Mouse (Mus musculus) stomach, postnatal 0 days (tissue): ENCODE data around the gene Tnrc18. TPM values are rescaled to one million over a fixed set of nuclear protein-coding genes. Genes with fewer than 3 reads are reported as not detected.

Source experiments
- ATAC-seq: fragments of 200-750 bp; cut with Nextera tagmentation; 2 replicates; pipeline ENCODE4 v1.8.0; 2017; ENCODE audit not compliant: low FRiP score, low TSS enrichment
- DNase-seq: peaks from one replicate; pipeline ENCODE4 v3.0.0-alpha.2; 2016; ENCODE audit warnings: low spot score
- H3K27ac ChIP-seq: fragments of 300-500 bp; sonication (generic); replicated peaks from 2 replicates; pipeline ENCODE4 v1.5.1; 2014; ENCODE audit warnings: mild to moderate bottlenecking, control low read depth
- H3K27me3 ChIP-seq: fragments of 300-500 bp; sonication (generic); 2 replicates; pipeline ENCODE4 v1.6.1; 2014; ENCODE audit warnings: low read length; ENCODE audit not compliant: control insufficient read depth, insufficient read depth
- H3K36me3 ChIP-seq: fragments of 300-500 bp; sonication (generic); 2 replicates; pipeline ENCODE4 v1.6.1; 2014; ENCODE audit warnings: low read length, mixed read lengths; ENCODE audit not compliant: control insufficient read depth, insufficient read depth
- H3K4me1 ChIP-seq: fragments of 300-500 bp; sonication (generic); replicated peaks from 2 replicates; pipeline ENCODE4 v1.6.1; 2014; ENCODE audit warnings: antibody characterized with exemption; ENCODE audit not compliant: control insufficient read depth, insufficient read depth
- H3K4me2 ChIP-seq: fragments of 300-500 bp; sonication (generic); replicated peaks from 2 replicates; pipeline ENCODE4 v1.6.1; 2014; ENCODE audit warnings: low read depth, mild to moderate bottlenecking, control low read depth, moderate library complexity
- H3K4me3 ChIP-seq: fragments of 300-500 bp; sonication (generic); 2 replicates; pipeline ENCODE4 v1.5.1; 2014; ENCODE audit warnings: low read depth, low read length, control low read depth
- H3K9ac ChIP-seq: fragments of 300-500 bp; sonication (generic); 2 replicates; pipeline ENCODE4 v1.6.1; 2014; ENCODE audit warnings: mild to moderate bottlenecking, low read length, control low read depth, mixed read lengths
- H3K9me3 ChIP-seq: fragments of 300-500 bp; sonication (generic); 2 replicates; pipeline ENCODE4 v1.6.1; 2016; ENCODE audit warnings: low read length; ENCODE audit not compliant: control insufficient read depth
- CTCF ChIP-seq: IDR thresholded peaks from 2 replicates; pipeline ENCODE4 v1.5.1; 2016; ENCODE audit warnings: antibody characterized with exemption, low read depth, mild to moderate bottlenecking, moderate library complexity
- EP300 ChIP-seq: optimal IDR thresholded peaks from 2 replicates; pipeline ENCODE3; 2016; ENCODE audit warnings: antibody characterized with exemption
- WGBS: fragments of 180-500 bp; shearing (Covaris S2); extraction: QIAGEN DNeasy Blood & Tissue Kit; methylation state at CpG from one replicate; pipeline ENCODE4 v1.1.7; 2014; 5-methylcytosine and 5-hydroxymethylcytosine counted together
- polyA plus RNA-seq: library from polyadenylated mRNA; unstranded; fragments of >200 nt; fragmentation: Nextera tagmentation; extraction: Ambion mirVana; gene quantifications from 2 replicates; pipeline ENCODE4 v1.2.1, GENCODE M21; 2015

Tnrc18 gene
- polyA plus RNA-seq, 1 experiment from 2014 or later = 12.5 TPM

DNA sequence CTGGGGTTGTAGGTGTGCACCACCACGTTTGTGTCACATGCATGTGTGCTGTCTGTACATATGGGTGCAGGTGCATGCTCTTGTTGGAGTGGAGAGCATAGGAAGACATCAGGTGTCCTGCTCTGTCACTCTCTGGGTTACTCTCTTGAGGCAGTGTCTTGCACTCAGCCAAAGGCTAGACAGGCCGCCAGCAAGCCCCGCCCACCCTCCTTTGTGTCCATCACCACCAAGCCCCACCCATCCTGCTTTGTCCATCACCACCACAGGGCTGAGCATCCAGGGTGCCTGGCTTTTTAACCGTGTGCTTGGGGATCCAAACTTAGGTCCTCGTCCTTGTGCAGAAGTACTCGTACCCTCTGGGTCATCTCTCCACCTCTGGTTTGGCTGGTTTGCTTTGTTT lies 121.2 kb downstream of the Tnrc18 start:
- TF ChIP-seq CTCF (no peak), EP300 (no peak)
- no peak overlapping the region for H3K27ac ChIP-seq

DNA sequence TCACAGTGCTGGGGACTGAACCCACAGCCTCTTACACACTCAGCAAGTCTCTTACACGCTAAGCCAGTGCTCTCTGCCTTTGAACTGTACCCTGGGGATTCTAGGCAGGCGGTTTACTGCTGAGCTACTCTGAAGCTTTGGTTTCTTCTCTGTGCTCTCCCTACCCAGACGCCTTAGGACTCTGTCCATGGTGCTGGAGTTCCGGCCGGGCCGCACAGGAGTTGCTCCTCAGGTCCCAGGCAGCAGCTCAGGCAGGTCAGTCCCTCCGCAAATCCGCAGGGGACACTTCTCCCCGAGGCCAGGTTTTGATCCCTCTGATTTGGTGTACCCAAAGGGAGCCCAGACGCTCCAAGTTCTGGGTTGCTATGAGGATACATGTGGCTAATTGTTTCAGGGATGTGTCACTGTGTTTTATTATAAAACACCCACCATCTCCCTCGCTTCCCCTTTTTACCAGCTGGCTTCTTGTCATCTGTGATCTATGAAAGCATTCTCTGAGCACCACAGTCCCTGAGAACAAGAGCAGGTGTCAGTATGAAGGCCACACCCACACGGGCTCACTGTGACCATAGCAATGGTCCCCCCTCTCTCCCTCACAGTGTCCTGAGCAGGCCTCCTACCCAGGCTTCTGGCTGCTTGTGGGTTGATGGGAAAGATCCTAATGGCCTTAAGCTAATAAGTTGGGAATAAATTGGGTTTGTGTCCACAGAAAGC lies 122.7 kb downstream of the Tnrc18 start:
- Histone ChIP-seq H3K4me1 (no peaks in the 10 kb centered on the region), H3K27me3 (no peaks in the 10 kb centered on the region), H3K27ac (no peak overlapping the region), H3K36me3 (no peaks in the 10 kb centered on the region), H3K9me3 (no peaks in the 10 kb centered on the region), H3K4me2 (no peak overlapping the region), H3K9ac (no peak overlapping the region), H3K4me3 (no peak overlapping the region)
- 12% methylated on average over 12 of the region's 12 CpGs for WGBS
- peak; percentile 48; the same call in 1 of the 2 replicates for ATAC-seq
- DNase-seq = peak; percentile 75
- TF ChIP-seq CTCF (no peak), EP300 (no peak)

More for the DNA sequence above, 121.2 kb downstream of the Tnrc18 start:
- Histone ChIP-seq H3K4me3 (no peak overlapping the region), H3K9ac (no peak overlapping the region), H3K36me3 (no peaks in the 10 kb centered on the region), H3K4me2 (no peak overlapping the region), H3K27me3 (no peaks in the 10 kb centered on the region), H3K9me3 (no peaks in the 10 kb centered on the region), H3K4me1 (no peaks in the 10 kb centered on the region)
- DNase-seq (no peak), ATAC-seq (no peak)
- 36% methylated on average over 6 of the region's 6 CpGs for WGBS

DNA sequence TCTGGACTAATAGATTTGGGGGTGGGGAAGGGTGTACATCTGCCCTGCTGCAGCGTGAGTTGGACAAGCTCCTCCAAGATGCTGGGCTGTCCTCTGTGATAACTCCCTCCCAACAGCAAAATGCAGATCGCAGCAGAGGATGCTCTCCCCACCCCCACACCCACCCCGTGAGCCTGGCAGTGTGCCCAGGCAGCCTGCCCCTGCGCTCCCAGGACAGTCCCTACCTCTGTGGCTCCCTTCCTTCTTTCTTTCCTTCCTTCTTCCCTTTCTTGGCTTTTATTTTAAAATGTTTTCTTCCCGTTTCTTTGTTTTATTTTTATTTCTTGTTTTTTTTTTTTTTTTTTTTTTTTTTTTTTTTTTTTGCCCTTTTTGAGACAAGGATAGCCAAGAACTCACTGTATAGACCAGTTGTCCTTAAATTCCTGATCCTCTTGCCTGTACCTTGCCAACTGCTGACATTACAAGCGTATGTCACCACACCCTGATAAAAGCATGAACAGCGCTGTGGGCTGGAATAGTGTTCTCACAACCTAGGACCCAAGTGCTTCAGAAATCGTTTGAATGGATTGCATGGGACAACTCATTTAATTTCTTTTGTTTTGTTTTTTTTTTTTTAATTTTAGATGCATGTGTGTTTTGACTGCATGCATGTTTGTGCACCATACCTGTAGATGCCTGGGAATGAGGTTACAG lies 123.6 kb downstream of the Tnrc18 start:
- TF ChIP-seq EP300 (no peak), CTCF (no peak)
- H3K4me3 ChIP-seq = no peak overlapping the region
- DNase-seq = no peak
- no peak overlapping the region for H3K4me2 ChIP-seq
- no peaks in the 10 kb centered on the region for H3K9me3 ChIP-seq
- H3K27ac ChIP-seq = no peak overlapping the region
- H3K36me3 ChIP-seq = no peaks in the 10 kb centered on the region
- H3K9ac ChIP-seq = no peak overlapping the region
- H3K27me3 ChIP-seq = no peaks in the 10 kb centered on the region
- 43% methylated on average over 8 of the region's 8 CpGs for WGBS
- no peaks in the 10 kb centered on the region for H3K4me1 ChIP-seq
- no peak for ATAC-seq

DNA sequence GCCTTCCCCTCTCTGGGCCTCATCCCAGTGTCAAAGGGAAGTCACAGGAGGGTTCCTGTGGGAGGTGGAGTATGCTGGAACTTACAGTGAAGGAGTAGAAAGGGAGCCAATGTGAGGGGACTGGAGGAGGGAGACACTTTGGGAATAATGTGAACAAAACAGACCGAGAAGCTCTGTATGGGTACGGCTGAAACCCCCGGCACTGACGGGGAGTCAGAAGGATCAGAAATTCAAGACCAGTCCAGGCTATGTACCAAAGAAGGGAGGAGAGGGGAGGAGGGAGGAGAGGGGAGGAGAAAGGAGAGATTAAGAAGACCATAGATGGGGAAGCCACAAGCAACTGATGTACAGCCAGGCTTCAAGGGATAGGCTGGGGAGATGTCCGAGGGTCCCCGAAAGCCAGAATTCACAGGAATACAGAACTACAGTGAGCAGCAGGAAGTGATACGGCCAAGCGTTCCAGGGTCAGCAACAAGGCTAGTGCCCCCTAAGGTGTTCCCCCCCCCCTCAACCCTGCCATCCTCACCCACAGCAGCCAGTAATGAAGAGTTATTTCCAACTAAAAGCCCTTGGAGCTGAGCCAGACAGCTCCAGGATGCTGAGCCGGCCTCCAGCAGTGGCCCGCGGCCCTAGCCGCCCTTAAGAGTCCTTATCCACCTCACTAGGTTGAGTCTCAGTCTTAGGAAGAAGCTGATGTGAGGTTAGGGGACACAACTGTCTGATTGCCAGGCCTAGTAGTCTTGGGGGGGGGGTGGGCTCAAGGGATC lies 124.3 kb downstream of the Tnrc18 start:
- H3K27me3 ChIP-seq = no peaks in the 10 kb centered on the region
- ATAC-seq = no peak
- H3K36me3 ChIP-seq = no peaks in the 10 kb centered on the region
- H3K4me2 ChIP-seq = no peak overlapping the region
- 74% methylated on average over 12 of the region's 12 CpGs for WGBS
- no peak for DNase-seq
- no peak overlapping the region for H3K27ac ChIP-seq
- H3K9ac ChIP-seq = no peak overlapping the region
- no peaks in the 10 kb centered on the region for H3K9me3 ChIP-seq
- TF ChIP-seq CTCF (no peak), EP300 (no peak)
- H3K4me1 ChIP-seq = no peaks in the 10 kb centered on the region
- no peak overlapping the region for H3K4me3 ChIP-seq

DNA sequence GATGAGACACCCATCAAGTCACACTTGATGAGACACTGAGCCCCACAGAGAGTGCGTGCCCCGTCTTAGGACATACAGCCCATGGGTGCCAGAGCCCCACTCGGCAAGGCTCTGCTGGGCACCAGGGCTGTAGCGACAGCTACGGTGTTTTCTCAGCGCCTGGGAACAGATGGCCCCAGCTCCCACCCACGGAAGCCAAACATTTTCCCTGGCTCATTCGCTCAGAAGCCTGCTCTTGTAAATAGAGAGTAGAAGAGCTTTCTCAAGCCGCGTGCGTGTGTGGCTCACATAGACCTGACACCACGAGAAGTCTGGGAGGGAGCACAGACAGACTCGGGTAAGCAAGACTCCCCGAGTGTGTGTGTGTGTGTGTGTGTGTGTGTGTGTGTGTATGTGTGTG lies 125.2 kb downstream of the Tnrc18 start, which contains the start of gene Slc29a4:
TSS of gene Slc29a4 (plus strand) at position 265 of the 400 bp plus-strand sequence.
- no peak within 1 kb of the TSS for H3K27ac ChIP-seq
- no peaks in the 10 kb centered on the region for H3K27me3 ChIP-seq
- no peaks in the 10 kb centered on the region for H3K9me3 ChIP-seq
- no peak for DNase-seq
- H3K4me2 ChIP-seq = no peak within 1 kb of the TSS
- WGBS = 27% methylated on average over 14 of the region's 14 CpGs
- no peaks in the 10 kb centered on the region for H3K36me3 ChIP-seq
- no peak within 1 kb of the TSS for H3K9ac ChIP-seq
- TF ChIP-seq EP300 (no peak), CTCF (no peak)
- H3K4me1 ChIP-seq = no peaks in the 10 kb centered on the region
- no peak within 1 kb of the TSS for H3K4me3 ChIP-seq
- ATAC-seq = peak; percentile 50
